Mouse (Mus musculus): ENCODE data around the gene Sct.
"Not testable (repeated sequence)": the region's sequence is repeated elsewhere in the genome, so short reads cannot be mapped to it uniquely, and the experiment has no call there.

Sct gene

DNA sequence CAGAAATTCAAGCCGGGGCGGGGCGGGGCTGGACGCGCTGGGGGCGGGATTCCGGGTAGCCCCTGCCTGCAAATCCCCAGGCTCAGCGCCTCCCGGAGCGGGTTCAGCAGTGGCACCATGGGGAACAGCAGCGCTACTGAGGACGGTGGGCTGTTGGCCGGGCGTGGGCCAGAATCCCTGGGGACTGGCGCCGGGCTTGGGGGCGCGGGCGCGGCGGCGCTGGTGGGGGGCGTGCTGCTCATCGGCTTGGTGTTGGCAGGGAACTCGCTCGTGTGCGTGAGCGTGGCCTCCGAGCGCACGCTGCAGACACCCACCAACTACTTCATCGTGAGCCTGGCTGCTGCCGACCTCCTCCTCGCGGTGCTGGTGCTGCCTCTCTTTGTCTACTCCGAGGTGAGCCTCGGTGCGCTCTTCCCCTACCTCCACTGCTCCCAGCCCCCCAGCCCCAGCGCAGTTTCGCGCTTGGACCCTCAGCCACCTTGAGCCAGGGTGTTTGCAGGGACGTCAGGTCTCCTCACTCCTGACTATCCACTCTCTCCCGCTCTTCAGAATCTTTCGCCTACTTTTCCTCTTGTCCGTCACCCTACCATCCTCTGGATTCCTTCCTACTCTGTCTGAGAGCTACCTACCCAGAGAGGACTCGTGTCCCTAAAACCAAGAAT is 13.1 kb upstream of the Sct start, which contains the start of gene Drd4:
Gene Drd4 (plus strand): TSS at position 86 of the 662 bp plus-strand sequence.
- DNase-seq (ENCODE audit: low spot score in 2 of 2) = no peak

DNA sequence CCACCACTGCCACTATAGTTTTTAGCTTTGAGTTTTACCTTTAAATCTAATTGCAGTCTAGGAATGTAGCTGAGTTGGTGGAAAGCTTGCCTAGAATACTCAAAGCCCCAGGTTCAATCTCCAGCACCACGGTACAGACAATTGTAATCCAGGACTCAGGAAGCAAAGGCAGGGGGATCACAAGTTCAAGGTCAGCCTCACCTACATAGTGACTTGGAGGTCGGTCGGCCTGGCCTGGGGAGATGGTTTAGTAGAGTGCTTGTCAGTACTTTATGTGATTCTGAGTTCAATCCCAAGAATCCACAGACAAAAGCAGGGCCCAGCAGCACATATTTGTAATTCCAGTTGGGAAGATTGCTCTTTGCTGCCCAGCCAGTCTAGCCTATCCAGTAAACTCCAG is 9.1 kb upstream of the Sct start:
- DNase-seq (ENCODE audit: low spot score in 2 of 2) = no peak

DNA sequence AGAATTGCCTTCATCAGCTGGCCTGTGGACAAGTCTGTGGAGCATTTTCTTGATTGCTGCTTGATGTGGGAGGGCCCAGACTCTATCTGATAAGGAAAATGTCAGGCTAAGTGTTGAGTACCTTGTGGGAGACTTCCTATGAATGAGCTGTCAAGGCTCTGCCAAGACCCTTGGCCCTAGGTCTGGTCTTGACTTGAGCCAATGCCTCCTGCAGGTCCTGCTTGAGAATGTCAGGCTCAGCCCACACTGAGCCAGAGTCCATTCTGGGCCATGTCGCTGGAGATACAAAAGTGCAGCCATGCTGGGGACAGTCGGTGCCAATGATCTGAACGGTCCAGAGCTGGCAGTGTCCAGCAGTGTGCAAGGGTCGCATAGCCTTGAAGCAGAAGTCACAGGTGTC is 3.8 kb upstream of the Sct start:
- DNase-seq (ENCODE audit: low spot score in 2 of 2) = no peak

DNA sequence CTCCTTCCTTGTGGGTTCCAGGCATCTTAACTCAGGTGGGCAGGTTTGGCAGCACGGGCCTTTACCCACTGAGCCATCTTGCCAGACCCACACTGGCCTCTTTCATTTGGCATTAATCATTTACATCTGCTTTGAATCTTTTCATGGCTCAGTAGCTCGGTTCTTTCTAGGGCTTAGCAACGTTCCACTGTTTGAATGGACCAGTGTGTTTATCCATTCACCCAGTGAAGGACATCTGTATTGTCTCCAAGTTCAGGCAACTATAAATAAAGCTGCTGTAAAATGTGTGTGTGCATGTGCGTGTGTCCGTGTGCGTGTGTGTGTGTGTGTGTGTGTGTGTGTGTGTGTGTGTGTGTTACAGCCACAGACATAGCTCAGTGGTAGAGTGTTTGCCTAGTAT is 2.5 kb upstream of the Sct start:
- no peak for DNase-seq (ENCODE audit: low spot score in 2 of 2)

DNA sequence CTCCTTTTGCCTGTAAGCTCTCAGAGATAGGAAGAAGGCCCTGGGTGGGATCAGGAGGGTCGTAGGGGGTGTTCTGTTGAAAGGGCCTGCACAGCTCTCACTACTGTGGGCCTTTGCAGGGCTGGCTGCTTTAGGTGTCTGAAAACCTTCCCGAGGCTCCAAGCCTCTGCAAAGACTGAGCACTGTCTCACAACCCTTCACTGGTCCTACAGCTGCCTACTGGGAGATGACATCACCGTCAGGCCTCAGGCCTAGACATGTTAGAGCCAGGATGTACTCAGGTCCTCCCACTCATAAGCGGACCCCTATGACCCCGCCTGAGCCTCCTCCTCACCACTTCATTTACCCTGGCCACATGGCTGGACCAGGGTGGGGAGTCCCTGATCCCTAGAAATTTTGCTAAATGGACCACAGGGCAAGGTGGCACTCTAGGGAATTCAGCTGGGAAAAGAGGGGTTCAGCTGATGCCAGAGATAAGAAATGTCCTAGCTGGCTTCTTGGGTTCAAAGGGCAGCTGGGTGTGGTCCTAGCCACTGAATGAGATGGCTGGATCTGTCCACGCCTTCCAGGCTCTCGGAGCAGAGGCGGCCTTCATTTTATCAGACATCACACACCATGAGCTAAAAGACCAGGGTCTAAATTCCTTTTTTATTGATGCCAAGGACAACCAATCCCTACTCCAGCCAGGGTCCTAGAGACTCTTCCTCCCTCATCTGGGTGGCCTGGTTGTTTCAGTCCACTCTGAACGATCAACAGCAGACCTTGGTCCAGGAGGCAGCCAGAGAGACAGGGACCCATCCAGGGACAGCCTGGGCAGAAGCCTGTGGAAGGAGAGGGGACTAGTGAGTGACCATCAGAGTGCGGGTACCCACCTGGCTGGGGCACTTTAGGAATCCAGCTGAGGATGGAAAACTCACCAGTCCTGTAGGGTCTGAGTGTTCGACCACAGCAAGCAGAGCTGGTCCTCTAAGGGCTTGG is 943 bp downstream of the Sct start:
- DNase-seq (ENCODE audit: low spot score in 2 of 2) = no peak

DNA sequence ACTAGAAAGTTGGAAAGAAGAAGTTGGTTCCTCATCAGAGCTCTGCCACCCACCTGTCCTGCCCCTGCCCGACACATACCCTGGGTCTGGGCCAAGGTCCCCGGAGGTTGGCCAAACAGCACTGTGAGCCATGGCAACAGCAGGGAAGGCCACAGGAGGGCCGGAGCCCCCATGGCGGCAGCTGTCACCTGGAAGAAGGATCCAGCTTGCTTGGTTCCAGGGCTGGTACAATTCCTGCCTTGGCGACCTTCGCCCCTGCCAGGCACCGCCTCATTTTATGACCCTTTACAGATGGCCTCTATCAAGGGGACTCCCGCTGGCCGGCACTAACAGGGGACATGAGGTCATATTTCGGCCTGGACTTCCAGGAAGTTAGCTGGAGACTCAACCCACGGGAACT is 2.4 kb downstream of the Sct start, which contains the start of gene Cdhr5:
Gene Cdhr5 (minus strand): TSS at position 241 of the 400 bp plus-strand sequence.
- DNase-seq (ENCODE audit: low spot score in 2 of 2) = no peak

DNA sequence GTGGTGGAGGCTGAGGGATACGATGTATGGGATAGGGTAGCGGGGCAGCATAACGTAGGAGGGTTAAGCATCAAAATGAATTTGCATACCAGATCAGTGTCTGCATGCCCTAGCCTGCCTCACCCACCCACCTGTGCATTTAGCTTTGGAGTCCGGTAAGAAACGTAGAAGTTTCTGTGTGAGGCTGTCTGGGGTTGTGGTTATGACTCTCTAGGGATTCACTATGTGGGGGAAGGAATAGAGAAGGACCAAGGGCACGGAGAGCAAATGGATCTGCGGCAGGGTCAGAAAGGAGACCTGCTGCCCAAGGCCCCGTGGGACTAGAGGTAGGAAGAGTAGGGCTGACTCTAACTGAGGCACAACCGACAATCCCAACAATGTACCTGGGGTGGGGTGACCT is 3.6 kb downstream of the Sct start:
- no peak for DNase-seq (ENCODE audit: low spot score in 2 of 2)

DNA sequence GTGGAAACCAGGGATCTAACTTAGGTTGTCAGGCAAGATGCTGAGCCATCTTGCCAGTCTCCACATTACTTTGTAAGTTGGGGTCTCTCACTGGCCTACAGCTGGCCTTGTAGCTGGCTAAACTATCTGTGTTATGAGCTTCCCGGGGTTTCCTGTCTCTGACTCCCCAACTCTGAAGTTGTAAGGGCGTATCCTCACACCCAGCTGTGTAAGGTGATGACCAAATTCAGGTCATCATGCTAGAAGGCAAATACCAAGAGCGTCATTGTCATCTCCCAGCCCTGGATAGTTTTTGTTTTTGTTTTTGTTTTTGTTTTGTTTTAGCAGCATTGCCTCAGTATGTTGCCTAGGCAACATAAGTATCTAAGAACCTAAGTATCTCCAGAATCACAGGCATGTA is 8.3 kb downstream of the Sct start:
- no peak for DNase-seq (ENCODE audit: low spot score in 2 of 2)

DNA sequence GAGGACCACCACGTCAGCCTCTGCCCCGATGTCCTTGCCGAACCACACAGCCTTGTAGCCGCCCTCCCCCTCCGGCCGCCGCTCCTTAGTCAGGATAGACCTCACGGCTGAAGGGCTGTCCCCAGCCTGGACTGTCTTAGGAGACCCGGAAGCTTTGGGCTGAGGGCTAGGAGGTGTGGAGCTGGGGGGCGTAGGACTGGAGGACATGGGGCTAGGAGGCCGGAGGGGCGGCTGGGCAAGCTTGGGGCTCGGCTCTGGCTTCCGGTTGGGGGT is 9.7 kb downstream of the Sct start:
- DNase-seq (ENCODE audit: low spot score in 2 of 2) = no peak

DNA sequence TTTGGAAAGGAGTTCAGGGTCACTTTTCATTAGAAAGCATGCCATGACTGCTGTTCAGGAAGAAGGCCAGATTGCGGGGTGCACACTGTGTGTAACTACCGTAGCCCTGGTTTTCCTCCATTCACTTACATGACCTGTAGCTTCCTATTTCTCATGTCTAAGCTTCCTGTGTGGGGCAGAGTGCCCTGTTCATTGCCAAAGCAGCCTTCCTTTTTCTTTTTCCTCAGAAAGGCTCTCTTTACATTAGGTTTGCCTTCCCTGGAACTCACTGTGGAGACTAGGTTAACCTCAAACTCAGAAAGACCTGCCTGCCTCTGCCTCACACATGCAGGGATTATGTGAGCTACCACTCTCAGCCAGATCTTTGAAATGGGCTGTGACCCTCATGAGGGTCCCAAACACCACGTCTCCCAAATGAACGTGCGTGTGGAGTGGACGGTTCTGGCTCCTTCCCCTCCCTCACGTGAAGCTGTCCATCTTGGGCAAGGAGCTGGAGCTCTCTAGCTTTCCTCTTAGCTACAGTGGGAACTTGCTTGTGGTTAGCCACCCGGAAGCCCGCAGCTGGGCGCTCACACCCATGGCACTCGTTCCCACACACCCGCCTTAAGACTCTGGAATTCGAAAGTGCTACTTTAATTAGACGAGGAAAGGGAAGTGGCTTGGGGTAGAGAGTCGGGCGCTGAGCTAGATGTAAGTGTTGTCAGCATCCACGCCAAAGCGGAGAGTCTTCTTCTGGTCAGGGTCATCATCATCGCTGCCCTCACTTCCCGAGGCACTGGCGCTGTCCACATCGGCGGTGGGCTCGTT is 10.3 kb downstream of the Sct start:
- no peak for DNase-seq (ENCODE audit: low spot score in 2 of 2)

DNA sequence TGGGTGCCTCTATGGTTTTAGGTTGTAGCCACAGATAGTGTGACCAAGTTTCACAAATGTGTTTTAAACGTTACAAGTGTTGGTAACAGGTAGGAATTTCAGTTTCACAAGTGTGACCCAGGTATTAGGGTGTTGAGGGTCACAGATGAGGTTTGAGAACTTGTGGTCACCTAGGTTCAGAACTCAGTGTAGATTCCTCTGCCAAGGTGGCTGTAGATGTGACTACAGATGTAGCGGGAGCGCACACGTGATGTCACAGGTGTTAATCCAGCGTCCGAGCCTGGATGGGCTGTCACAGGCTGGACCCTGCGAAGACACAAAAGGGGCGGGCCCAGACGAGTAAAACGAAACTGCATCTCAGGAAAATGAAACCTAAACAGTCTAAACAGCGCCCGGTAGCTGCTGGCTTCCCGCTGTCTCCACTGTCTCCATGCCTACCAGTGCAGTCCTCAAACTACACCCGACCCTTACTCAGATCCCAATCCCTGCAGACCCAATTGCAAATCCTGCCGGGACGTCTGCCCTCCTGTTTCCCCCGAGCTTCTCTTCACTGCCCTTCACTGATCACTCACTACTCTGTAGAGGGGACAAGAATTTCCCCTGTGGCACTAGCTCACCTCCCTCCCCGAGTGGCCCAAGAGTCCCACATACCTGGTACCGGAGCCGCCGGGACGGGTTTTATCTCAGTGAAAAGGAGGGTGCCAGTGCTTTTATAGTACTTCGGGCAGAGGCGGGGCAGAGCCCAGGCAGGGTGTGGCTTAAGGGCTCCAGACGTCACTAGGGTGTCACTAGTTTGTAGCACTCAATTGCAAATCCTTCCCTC is 13.0 kb downstream of the Sct start, which contains the start of gene Irf7:
Gene Irf7 (minus strand): TSS at position 743 of the 823 bp plus-strand sequence.
- peak in 1 of 2 experiments; percentile 40 for DNase-seq (ENCODE audit: low spot score in 2 of 2)

DNA sequence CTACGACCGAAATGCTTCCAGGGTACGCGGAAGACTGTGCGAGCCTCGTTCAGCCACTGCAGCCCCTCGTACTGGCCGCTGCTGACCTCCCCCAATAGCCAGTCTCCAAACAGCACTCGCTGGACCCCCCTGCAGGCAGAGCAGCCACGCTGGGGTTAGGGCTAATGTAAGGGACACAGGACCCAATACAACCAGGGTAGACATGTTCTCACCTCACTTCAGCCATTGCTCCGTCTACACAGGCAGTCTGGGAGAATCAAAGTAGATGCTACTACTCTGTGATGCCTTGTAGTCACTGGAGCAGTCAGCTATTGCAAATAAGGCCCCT is 13.6 kb downstream of the Sct start:
- no peak for DNase-seq (ENCODE audit: low spot score in 2 of 2)

DNA sequence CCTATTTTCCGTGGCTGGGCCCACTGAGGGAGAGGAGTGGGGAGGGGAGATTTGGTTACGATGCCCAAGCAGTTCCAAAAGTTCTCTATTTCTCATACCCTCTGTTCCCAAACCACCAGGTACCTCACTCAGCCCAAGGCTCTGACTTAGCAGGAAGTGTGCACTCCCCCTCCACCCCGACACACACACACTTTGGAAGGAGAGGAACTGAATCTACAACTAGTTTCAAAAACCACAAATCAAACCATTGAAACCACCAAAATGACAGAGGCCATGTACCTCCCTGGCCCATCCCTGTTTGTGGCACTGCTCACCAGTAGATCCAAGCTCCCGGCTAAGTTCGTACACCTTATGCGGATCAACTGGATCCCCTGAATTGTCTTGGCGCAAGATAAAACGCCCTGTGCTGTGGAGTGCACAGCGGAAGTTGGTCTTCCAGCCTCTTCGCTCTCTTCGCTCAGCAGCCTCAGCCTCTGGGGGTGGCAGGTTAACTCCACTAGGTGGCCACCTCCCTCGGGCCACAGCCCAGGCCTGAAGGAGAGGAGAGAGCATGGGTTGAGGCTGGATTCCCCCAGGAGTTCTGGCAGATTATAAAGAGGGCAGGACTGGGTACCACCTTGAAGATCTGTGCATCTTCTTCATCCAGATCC is 14.0 kb downstream of the Sct start:
- peak in 1 of 2 experiments; percentile 24 for DNase-seq (ENCODE audit: low spot score in 2 of 2)

DNA sequence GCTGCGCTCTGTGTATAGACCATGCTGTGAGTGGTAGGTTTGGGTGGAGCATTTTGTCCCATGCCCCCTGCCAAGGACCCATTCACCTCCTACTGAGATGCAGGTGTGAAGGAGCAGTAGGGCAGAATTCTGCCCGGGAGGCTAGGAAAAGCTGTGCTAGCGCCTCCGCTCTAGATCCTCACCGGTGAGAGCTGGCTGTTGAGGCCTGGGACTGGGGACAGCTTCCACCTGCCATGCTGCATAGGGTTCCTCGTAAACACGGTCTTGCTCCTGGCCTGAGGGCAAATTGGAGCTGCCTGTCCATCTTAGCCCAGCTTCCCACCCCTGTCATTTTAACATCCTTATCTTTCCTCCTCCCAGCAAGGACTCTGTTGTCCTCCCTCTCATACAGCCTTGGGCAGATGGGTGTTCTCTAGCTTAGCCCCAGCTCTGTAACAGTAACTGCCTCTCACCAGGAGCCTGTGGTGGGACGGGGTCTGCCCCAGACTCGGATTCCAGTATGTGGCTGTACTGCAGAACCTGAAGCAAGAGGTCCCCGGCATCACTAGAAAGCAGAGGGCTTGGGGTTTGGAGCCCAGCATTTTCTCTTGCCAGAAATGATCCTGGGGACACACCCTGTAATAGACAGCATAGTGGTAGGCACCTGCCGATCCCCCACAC is 14.8 kb downstream of the Sct start:
- DNase-seq (ENCODE audit: low spot score in 2 of 2) = no peak

DNA sequence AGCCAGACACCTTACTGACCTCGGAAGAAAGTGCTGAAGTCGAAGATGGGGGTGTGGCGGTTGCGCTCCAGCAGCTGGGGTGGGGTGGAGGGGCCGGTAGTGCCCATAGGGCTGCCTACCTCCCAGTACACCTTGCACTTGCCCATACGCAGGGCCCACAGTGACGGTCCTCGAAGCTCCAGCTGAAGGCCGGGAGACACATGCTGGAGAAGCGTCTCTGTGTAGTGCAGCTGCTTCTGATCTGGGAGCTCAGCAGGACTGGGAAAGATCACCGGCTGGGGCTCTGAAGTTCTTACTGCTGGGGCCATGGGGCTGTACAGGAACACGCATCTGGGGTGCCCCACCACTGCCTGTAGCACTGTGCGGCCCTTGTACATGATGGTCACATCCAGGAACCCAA is 15.3 kb downstream of the Sct start:
- no peak for DNase-seq (ENCODE audit: low spot score in 2 of 2)

DNA sequence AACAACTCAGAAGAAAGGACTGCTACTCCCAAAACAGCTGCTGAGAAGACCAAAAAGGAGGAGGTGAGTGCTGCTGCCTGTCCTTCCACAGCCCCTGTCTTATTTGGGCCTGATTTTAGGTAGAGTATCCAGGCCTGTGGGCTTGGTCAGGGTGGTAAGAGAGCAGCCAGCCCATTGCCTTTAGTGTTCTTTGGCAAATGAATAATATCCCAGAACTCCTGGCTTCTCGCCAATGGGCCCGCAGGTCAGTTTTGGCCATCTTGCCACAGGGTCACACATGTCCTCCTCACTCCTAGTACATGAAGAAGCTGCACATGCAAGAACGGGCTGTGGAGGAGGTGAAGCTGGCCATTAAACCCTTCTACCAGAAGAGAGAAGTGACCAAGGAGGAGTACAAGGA is 17.5 kb downstream of the Sct start:
- DNase-seq (ENCODE audit: low spot score in 2 of 2) = no peak

DNA sequence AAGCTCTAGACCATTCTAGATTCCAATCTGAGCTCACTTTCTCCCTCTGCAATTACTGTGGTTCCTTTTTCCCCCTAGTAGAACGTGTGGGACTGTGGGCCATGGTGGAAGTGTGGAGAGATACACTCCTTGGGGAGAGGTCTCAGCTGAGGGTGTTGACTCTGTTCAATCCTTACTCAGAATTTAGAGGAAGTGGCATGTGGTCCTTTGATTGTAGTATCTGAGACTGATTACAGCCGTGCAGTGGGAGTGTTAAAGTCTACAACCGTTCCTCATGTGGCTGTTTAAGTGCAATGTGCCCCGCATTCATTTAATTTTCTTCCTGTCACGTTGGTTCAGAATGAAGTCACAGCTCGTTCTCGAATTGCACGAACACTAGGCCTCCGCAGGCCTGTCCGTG is 22.8 kb downstream of the Sct start:
- no peak for DNase-seq (ENCODE audit: low spot score in 2 of 2)

DNA sequence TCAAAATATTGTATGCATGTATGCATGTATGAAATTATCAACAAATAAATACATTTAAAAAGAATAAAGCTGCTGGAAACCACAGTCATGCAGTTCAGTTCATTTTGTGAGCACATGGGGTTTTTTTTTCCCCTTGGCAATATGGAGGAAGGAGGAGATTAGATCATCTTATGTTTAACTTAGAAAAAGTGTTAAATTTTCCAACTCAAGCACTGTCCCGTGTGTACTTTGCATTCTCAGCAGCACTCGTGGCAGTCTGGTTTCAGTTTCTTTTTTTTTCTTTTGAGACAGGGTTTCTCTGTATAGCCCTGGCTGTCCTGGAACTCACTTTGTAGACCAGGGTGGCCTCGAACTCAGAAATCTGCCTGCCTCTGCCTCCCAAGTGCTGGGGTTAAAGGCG is 28.4 kb downstream of the Sct start:
- not testable (repeated sequence) for DNase-seq (ENCODE audit: low spot score in 2 of 2)

DNA sequence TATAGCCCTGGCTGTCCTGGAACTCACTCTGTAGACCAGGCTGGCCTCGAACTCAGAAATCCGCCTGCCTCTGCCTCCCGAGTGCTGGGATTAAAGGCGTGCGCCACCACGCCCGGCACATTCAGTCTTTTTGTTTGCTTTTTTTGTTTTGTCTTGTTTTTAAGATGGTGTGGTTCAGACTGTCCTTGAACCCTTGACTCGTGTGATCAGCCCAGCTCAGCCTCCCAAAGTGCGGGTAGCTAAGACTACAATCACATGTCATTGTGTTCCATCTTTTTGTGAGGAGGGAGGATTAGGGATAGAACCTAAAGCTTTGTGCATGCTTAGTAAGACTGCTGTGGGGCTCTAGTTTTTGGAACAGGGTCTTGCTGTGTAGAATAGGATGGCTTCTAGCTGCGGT is 47.4 kb downstream of the Sct start:
- no peak for DNase-seq (ENCODE audit: low spot score in 2 of 2)

DNA sequence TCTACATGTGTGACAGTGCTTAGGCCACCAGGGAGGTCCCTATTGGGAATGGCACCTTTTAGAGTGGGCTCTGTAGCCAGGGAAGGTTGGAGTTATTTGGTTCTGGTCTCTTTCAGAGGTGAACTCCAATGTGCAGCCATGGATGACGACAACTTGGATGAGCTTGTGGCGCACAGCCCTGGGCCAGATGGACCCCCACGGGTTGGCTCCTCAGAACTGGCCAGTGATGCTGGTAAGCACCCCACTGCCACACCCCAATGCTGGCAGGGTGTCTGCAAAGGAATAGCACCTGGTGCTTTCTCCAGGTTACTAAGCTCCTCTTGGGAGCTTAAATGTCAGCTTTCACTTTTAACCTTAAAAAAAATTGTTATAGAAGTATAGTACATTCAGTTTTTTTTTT is 47.8 kb downstream of the Sct start:
- DNase-seq (ENCODE audit: low spot score in 2 of 2) = no peak

DNA sequence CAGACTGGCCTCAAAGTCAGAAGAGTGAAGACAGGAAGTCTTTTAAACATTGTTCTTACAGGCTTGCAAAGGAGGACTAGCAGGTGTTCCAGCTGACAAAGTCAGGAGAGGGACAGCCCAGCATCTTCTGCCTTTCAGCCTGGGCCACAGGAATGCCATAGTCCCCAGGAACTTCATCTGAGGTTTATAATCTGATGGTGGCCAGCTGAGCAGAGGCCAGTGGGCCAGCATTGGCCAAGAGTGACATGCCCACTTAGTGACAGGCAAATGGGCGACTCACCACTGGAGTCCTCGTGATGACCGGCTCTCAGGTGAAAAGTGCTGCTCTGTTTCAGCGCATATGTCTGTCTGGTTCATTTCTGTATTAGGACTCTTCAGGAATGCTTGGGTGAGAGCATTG is 48.4 kb downstream of the Sct start:
- no peak for DNase-seq (ENCODE audit: low spot score in 2 of 2)

Data from urinary bladder, postnatal 4 days (tissue).